Mouse (Mus musculus) adrenal gland, adult 8-10 months (tissue): Measurements from ENCODE around the gene Col6a4. TPM values are rescaled to one million over a fixed set of nuclear protein-coding genes. Genes with fewer than 3 reads are reported as not detected.
A peak's percentile ranks its signal among the peaks of the same experiment; 100 is the strongest.

Experiments
- DNase-seq: peaks from one replicate; pipeline ENCODE4 v3.0.0; 2022
- total RNA-seq, 4 experiments: library from RNA; stranded (reverse); gene quantifications; 2 replicates each; pipeline ENCODE4 v1.2.4; 2022

The Col6a4 gene
- total RNA-seq, 4 experiments from 2014 or later, result 0.11 to 1.2 (median 0.58) TPM

DNA sequence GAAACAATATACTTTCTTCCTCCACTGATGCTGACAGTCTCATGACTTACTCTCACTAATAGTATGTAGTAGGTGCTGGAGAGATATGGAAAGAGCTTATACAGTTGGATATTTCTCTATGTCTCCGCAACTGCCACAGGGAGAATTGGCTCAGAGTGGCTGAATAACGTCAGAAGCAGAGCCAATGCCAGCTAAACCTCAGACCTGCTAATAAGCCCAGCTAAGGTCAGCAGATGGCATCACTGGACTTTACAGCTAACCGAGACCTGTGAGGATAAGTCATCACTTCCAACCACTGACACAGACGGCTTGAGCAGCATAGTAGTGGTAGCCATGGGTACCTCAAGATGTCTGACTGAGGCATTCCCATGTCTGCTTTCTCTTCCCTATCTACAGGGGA lies 22.6 kb downstream of the Col6a4 start:
- DNase-seq, result no peak

DNA sequence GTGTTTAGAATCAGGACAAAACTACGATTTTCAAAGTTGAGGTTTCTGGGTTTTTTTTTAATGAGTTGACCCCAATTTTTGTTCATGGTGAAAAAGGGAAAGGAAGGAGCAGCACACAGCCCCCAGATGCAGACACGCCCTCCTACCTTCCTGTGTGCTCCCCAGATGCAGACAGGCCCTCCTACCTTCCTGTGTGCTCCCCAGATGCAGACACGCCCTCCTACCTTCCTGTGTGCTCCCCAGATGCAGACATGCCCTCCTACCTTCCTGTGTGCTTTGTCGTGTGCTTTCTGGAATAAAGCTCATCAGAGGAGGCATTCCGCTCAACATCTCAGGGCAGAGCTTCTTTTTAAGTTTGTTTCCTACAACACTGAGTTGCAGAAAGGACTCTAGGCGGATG lies 24.9 kb downstream of the Col6a4 start:
- no peak for DNase-seq

DNA sequence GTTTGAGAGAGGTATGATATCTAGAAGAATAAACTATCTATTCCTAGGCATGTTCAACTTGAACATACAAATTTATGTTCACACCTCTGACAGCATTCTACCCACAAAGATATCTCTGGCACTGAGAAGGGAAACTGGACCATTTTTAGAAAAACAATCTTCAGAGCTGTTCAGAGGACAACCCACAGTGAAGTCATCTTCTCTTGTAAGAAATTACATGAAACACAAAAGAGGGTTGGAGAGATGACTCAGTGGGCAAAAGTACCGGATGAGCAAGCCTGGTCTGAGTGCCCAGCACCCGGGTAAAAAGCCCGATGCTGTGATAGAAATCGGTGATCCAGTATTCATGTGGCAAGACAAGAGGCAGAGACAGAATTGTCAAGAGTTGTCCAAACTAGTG lies 43.1 kb downstream of the Col6a4 start:
- DNase-seq, result no peak

DNA sequence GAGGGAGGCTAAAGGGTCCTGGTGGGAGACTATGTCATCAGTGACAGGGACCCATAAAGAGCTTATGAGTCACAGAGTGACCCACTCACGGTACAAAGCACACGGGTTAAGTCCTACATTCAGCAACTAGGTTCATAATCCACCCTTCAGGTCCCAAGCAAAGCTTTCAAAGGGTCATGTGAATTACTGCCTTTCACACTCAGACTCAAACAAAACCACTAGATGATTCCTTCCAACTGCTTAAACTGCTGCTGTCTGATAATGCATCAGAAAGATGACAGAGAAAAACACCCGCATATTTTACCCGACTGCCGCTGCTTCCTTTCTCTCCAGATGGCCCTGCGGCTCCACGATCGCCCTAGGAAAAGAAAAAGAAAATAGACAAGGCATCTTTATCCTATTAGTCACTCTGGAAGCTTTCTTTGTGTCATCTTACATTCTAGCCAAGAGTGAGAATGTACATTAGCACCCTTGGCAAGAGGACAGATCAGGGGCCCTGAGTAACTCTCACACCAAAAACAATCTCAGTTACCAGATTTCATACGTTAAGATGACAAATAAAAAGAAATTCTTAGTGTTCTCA lies 52.6 kb downstream of the Col6a4 start:
- no peak for DNase-seq

DNA sequence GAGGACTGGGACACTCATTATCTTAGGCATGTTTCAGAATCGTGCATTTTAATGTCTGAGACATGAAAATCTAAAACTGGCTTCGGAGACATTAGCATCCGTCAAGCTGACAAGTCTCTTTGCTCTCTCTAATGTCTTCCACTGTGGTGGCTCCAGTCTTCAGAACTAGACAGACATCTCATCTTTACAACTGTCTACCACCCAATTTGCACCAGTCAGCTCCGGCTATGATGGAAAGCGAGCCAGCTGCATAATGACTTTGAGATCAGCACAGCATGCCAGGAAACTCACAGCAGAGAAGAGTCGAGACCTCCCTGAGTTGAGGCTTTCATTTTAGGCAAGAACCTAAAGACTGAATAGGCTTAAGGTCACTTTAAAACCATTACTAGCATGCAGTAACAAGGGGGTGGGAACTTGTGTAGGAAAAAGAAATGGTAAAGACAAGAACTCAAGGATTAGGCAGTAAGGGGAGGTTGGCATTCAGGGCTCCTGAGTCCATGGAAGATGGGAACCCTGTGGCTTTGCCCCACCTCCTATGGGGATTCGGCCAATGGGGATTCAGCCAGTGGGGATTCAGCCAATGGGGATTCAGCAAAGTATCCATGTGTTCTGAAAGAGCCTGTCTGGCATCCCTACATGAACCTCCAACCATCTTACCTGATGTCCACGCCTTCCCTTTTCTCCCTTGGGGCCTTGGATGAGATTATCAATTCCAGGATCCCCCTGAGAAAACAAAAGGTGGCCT lies 56.5 kb downstream of the Col6a4 start:
- no peak for DNase-seq

DNA sequence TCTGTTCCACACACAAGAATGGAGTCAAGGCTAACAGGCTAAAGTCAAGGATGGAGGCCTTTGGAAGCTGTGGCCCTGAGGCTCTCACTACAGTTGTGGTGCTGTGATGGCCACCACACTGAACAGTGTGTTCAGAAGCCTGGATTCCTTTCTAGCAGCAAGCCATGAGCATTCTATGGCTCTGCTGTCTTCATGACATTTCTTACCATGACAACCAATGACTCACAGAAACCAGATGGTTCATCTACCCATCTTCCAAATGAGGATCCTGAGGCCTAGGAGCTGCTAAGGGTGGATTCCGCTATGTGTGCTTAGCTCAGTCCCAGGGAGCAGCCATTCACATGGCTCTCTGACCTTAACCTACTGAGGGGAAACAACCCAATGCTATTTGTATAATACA lies 57.3 kb downstream of the Col6a4 start:
- no peak for DNase-seq

DNA sequence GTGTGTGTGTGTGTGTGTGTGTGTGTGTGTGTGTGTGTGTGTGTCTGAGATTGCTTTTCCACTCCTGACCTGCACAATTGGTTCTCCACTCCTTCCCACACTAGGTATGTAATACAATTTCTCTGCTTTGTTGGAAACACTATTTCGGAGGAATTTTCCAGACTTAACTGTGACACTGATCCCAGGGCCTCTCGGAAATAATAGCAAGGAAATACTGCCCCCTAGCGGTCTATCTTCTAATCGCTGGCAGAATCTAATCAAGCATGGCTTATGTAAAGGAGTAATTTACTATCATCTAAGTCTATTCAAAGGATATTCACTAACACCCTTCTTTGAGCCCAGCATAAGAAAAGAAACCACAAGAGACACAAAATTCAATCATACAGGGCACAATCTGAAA lies 57.7 kb downstream of the Col6a4 start:
- DNase-seq, result peak; percentile 23

DNA sequence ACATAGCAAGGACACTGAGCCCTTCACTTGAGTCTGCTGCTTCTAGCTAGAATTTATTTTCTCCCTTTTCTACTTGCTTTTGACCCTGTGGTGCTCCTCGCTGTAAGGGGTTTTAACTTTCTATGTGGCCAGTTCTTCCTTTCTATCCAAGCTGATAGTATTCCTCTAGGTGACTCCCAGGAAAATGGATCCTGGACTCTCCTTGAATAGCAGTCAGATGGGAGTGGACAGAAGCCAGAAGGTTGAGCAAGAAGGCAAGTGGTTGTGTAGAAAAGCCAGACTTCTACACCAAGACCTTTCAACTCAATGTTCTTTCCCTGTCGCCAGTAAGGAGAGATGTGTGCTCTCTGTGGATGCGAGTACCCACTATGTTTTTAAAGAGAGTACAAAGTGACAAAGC lies 80.9 kb downstream of the Col6a4 start:
- DNase-seq, result no peak

DNA sequence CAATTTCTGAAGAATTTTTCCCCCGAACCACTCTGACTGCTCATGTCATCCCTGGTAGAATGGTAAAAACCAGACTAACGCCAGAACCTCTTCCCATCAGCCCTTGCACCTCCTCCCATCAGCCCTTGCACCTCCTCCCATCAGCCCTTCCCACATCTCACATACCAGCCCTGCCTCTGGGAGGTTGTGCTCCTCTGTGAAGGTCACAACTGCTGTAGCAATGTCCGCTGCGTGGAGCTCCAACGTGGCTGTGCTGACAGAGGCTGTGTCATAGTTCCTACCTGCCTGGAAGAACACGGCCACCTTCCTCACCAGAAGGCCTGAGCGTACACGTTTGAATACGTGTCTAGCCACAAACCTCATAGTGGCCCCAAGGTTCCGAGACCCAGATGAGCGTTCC lies 83.4 kb downstream of the Col6a4 start:
- DNase-seq, result no peak

DNA sequence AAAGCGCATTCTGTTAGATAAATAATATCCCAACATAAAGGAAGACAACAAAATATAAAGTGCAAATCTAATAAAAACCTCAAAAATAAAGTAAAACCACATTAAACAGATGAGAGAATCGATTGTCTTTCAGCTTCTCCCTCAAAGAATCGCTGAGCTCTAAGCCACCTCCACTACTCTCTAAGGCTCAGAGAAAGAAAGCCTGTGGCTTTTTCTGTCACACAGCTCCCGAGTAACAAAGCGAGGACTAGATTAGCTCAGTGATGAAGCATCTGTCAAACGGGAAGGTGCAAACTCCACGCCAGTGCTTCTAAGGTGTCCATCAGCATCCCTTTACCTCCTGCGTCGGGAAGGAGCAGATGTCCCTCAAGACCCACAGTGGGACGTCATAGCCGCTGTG lies 98.6 kb downstream of the Col6a4 start:
- no peak for DNase-seq

DNA sequence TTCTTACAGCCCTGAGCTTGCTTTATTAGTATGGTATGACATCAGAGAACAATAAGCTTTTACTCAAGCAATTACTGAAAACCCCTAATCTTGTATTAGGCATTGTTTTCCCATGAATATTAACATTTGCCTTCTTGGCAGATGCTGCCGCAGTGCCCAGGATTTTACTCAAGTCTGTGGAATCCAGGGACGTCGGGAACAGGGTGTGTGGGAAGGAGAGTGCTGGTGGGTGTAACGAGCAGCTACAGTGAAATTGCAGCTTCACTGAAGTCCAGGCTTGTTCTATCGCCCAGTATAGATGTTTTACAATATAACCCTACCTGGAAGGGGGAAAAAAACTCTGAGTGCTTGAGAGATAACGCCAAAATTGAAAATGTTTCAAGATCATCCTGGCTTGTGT lies 104.2 kb downstream of the Col6a4 start:
- no peak for DNase-seq

DNA sequence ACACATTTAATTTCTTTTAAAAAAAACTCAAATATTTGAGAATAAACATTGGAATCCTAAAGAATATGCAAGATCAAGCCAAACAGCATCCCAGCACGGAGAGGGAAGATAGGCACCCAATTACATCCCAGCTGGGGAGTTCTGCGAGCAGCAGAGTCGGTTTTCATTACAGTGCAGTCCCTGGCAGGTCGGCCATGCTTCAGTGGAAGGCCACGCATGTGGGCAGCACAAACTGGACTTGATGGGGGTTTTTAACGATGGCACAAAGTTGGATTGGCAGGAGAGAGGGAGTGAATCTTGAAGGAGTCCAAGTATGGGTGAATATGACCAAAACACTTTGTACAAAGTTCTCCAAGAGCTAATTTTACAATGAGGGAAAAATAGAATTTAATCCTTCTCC lies 106.5 kb downstream of the Col6a4 start:
- no peak for DNase-seq

DNA sequence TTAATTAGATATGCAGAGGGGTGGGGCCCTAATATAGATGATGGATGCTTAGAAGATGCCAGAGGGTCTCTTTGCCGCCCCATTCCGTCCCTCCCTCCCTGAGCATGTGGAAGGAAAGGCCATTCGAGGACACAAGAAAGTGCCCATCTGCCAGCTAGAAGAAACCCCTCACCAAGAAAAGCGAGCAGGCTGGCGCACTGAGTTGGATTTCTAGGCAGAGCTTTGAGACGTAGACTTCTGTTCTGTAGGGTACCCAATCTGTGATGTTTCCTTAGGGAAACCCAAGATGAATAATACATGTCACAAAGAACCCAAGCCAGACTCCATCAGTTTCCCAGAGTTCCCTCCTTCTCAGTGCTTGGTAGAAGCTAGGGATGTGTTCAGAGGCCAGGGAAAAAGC lies 107.1 kb downstream of the Col6a4 start:
- DNase-seq, result no peak

DNA sequence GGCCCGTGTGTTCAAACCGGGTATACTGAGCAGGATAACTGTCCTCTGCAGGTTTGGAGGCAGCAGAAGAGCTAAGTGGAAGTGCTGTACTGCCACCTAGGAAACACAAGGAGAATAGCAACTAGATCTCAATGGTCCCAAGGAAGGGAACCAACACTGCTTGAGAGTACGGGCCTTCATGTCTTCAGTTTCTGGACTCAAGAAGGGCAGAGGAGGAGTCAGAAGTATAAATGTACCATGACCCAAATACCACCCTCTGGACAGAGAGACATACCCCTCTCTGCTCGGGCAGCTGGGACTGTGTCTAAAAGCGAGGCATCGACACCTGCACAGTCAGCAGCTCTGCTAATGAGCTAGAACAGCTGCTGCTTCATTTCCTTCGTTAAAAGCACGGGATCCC lies 108.5 kb downstream of the Col6a4 start:
- DNase-seq, result peak; percentile 2

DNA sequence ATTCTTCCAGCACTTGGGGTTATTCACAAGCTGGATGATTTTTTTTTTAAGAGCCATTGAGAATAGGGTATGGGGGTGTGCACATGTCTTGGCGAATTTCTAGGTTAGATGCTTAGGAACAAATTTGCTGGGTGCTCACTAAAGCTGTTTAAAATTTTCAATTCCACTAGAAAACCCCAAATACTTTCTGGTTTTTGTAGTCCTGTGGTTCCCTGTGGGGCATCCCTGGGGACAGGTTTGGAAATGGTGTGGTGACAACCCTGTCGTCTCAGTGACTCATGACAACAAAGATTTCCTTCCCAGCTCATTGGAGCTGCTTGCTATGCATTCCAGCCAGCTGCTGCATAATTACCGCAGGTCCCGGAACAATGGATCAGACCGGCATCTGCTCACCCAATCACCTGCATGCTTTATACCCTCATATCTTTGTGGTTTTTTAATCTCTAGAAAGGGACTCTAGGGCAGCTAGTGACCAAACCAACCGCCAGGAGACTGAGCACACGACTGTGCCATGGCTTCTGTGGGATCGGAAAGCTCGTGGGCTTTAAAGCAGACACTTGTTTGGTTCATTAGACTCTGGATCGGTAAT lies 111.6 kb downstream of the Col6a4 start:
- no peak for DNase-seq

DNA sequence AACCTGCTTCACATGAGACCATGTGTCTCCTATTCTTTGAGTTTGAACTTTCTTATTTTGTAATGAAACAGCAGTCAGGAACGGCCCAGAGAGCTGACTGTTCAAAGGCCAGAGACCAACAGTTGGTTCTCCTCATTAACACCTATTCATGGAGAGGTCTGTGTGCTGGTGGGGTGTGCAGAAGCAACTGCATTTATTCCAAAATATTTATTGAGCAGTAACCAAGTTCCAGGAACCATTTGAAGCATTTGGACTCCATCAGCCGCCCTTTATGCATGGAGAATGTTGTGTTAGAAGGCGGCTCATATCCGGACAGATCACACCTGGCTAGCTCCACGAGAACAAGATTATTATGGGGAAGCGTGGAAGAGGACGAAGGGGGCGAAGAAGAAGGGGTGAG lies 118.1 kb downstream of the Col6a4 start:
- no peak for DNase-seq

DNA sequence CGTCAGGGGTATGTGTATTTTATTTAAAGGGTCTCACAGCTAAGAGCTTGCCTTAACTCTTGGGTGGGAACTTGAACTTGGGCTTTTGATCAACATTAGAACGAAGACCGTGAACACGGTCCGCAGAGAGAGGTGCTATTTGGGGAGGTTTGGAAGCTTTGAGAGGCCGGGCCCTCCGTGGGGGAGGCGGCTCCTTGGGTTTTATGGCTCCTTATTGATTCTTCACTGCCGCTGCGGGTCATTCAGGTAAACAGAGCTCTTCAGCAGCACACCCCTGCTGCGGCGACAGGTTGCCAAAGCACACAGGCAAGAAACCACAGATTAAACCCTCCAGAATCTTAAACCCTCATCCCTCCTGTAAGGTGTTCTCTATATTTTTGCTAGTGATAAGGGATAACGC lies 119.7 kb downstream of the Col6a4 start:
- no peak for DNase-seq

DNA sequence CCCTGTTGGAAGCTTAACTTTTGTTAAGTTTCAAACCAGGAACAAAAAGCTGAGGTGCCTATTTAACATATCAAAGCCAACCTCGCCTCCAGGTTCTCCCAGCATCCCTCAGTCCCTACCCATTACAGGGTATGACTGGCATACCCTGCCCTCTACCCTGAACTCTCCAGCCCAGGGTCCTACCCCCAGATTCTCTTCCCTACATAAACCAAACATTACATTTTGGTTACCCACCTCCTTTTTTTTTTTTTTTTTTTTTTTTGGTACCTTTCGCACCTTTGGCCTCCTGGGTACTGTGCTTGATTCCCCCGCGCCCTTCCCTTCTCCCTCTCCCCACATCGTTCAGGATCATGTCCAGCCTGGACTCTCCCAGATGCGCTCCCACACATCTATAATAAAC lies 120.3 kb downstream of the Col6a4 start:
- no peak for DNase-seq

DNA sequence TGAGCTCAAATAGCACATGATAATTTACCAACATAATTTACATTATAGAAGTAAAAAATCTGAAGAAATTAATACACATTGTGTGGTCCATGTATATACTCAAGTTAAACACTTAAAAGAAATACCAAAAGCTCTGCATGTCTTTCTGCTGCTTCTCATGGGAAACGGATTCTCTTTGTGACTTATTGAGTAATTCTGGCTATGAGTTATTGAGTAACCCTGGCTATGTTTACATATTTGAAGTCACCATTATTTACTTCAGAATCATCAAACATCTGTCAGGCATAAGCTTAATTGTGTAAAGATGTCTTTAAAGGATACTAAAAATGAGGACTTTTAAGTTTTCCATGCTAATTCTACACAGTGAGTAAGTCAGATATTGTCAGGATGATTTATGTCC lies 122.8 kb downstream of the Col6a4 start:
- DNase-seq, result no peak

DNA sequence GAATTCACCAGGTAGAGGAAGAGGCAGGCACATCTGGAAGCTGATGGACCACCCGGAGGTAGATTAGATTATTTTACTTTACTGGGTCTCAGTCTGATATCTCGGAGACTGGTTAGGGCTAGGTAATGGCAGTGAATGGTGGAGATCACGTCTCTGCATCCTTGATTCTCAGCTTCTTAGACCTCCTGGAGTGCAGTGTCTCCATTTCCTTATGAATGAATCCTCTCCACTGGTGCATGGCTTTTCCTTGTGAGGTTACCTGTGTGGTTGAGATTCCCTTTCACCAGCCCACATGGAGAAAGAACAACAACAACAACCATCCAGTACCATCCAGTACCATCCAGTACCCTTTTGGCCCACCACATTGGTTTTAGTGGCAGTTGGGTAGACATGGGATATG lies 124.6 kb downstream of the Col6a4 start:
- DNase-seq, result no peak

DNA sequence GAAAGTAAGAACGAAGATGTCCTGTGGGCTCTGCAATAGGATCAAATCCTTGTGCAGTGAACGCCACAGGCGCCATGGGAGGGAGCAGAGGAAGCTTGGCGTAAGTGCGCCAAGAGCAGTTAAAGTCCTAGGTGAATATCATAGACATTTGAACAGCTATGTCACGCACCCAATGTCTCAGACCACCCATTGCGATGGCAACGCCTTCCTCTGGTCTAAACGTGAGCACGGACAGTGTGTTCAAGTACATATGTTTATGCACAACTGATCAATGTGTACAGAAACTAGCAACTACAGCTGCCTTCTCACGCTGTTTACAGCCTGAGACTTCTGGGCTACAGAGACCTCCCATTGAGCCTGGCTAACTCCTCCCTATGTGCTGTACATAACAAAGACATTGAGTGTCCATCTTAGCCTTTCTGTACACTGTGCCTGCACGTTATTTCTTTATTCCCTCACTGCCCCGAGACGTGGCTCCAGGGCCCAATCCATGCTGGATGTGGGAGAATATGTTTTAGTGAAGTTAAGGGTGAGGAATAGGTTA lies 125.2 kb downstream of the Col6a4 start:
- no peak for DNase-seq

DNA sequence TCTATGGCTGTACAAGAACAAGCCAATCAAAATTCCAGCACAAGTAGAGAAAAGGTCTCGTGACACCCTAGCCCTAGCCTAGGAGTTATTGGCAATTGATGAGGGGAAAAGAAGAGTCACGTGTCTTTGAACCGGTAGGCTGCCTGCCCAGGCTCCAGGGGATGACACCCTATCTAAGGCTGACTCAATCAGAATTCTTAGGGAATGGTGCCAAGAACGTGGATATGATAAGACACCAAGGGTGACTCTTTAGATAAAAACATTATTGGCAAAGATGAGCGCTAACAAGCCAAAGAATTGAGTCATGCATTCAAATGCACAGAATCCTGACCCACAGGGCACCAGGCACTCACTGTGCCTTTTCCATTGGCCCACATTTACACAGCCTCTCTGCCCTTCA lies 125.7 kb downstream of the Col6a4 start:
- DNase-seq, result no peak

DNA sequence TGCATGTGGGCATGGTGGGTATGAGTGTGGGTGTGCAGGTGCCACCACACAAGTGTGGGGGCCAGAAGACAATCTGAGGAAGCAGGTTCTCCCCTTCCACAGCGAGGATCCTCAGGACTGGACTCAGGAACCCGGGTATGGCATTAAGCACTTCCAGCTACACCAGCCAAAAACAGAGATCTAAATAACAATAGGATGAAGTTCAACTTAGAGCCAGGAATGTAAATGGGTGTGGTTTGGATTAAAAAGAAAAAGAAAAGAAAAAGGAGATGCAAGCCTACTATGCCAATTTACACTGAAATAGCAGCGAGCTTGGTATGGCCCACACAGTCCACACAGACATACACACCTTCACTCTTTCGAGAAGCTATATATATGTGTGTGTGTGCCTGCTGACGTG lies 128.6 kb downstream of the Col6a4 start:
- no peak for DNase-seq

DNA sequence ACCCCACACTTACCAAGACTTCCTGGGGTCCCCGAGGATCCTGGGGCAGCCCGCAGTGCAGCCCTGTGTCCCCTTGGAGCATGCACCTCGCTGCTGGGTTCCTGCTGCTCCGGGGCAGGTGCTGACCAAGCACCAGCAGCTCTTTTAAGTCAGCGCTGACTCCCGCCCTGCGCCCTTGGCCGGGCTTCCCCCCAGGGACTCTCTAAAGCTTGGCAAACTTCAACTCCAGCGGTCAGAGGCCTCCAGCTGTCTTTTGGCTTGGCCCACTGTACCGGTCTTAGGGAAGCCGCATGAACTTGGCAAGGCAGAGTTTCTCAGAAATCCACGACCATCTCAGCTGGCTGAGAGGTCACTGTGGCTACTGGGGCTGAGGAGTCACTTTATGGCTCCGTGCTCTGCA lies 136.1 kb downstream of the Col6a4 start, which contains the start of gene Col6a5:
Col6a5 (minus strand) TSS at position 111 of the 400 bp plus-strand sequence.
- peak; percentile 57 for DNase-seq
